Mouse (Mus musculus) heart, adult 2 months (tissue): ENCODE results near the gene Tcte1. TPM values are rescaled to one million over a fixed set of nuclear protein-coding genes. Genes with fewer than 3 reads are reported as not detected.

Experiments used
- DNase-seq, 2 experiments: peaks; one replicate each; pipeline ENCODE4 v3.0.0; 2021
- H3K27ac ChIP-seq: fragments of 200-600 bp; 2 replicates; pipeline ENCODE4 v1.8.1; 2022
- H3K27me3 ChIP-seq: fragments of 200-500 bp; 2 replicates; pipeline ENCODE4 v1.6.1; 2012; ENCODE audit warnings: mild to moderate bottlenecking, low read length, inconsistent platforms, mixed read lengths; ENCODE audit not compliant: control insufficient read depth, insufficient read depth
- H3K36me3 ChIP-seq: fragments of 200-500 bp; 2 replicates; pipeline ENCODE4 v1.6.1; 2012; ENCODE audit warnings: low read length, inconsistent platforms; ENCODE audit not compliant: control insufficient read depth, insufficient read depth
- H3K4me1 ChIP-seq: fragments of 200-500 bp; 2 replicates; pipeline ENCODE4 v1.6.1; 2011; ENCODE audit warnings: low read length; ENCODE audit not compliant: control insufficient read depth, insufficient read depth
- H3K4me3 ChIP-seq: fragments of 200-600 bp; 2 replicates; pipeline ENCODE4 v1.8.1; 2022
- H3K79me2 ChIP-seq: fragments of 200-500 bp; replicated peaks from 2 replicates; pipeline ENCODE4 v1.6.1; 2012; ENCODE audit warnings: mild to moderate bottlenecking, inconsistent platforms, low read length, moderate library complexity, mixed read lengths; ENCODE audit not compliant: control insufficient read depth, insufficient read depth
- H3K9ac ChIP-seq: fragments of 200-500 bp; 2 replicates; pipeline ENCODE4 v1.6.1; 2012; ENCODE audit warnings: low read depth, mild to moderate bottlenecking, control low read depth, inconsistent platforms, low read length, mixed read lengths
- CTCF ChIP-seq: fragments of 200-600 bp; IDR thresholded peaks from 2 replicates; pipeline ENCODE4 v1.8.1; 2022; ENCODE audit warnings: antibody characterized with exemption, mild to moderate bottlenecking, moderate library complexity
- EP300 ChIP-seq: fragments of 200-500 bp; IDR thresholded peaks from 2 replicates; pipeline ENCODE4 v1.6.1; 2011; ENCODE audit warnings: low read depth, low read length, control low read depth; ENCODE audit not compliant: insufficient read depth
- POLR2A ChIP-seq: fragments of 200-500 bp; IDR thresholded peaks from 2 replicates; pipeline ENCODE4 v1.6.1; 2011; ENCODE audit warnings: mild to moderate bottlenecking, low read depth, low read length, control low read depth; ENCODE audit not compliant: insufficient read depth
- WGBS: fragments of 180-500 bp; shearing (Covaris S2); methylation state at CpG from one replicate; pipeline ENCODE4 v1.1.7; 2018; 5-methylcytosine and 5-hydroxymethylcytosine counted together
- intact Hi-C: fragments of 180-260 bp; cut with DNase I; formaldehyde crosslinking; loops from one replicate; pipeline ENCODE4 v1.15.1; 2025
- polyA plus RNA-seq: library from polyadenylated mRNA; depleted of rRNA; stranded (reverse); fragments of >200 nt; gene quantifications from 2 replicates; pipeline ENCODE4 v1.2.3, GENCODE M21; 2012
- total RNA-seq, 2 experiments: library from RNA; stranded (reverse); gene quantifications; 2 replicates each; pipeline ENCODE4 v1.2.3; 2021

Tcte1 gene
- total and polyA plus RNA-seq, 3 experiments: 0.90 TPM; not detected in 2

- peak within 1 kb of the TSS; percentile 86 for H3K27ac ChIP-seq
- peak within 1 kb of the TSS; percentile 99 for H3K4me3 ChIP-seq
- H3K79me2 ChIP-seq: no peaks in the 10 kb centered on the region
- peak within 1 kb of the TSS; percentile 93 for H3K9ac ChIP-seq
- intact Hi-C loops: loop anchor here (1.0 kb wide), 1 partner anchor 8 kb away; no protein-coding TSS in a partner anchor
- under 1% methylated on average over 57 of the region's 61 CpGs for WGBS
- H3K27me3 ChIP-seq: no peaks in the 10 kb centered on the region
- H3K4me1 ChIP-seq: peaks cover 3% of the 10 kb centered on the region
- H3K36me3 ChIP-seq: peaks cover 3% of the 10 kb centered on the region; the same call in 1 of the 2 replicates
- TF ChIP-seq POLR2A (peak; percentile 75), CTCF (peak; percentile 95), EP300 (peak; percentile 83)
- peak; percentile 95 to 97 for DNase-seq
Observed at GRCm38 (mm10) chr17:45563655-45564530, 40.7 kb downstream of the Tcte1 start, which contains the start of gene Slc35b2. Gene Slc35b2 (plus strand): TSS chr17:45563874.

GRCm38 (mm10) chr17:45564531-45565084 is 41.4 kb downstream of the Tcte1 start:
- Histone ChIP-seq H3K79me2 (no peaks in the 10 kb centered on the region), H3K4me3 (peak overlapping the region; percentile 99), H3K36me3 (peaks cover 9% of the 10 kb centered on the region), H3K27ac (peak overlapping the region; percentile 86), H3K4me1 (peaks cover 3% of the 10 kb centered on the region), H3K27me3 (no peaks in the 10 kb centered on the region), H3K9ac (peak overlapping the region; percentile 93)
- no peak for DNase-seq
- intact Hi-C loops: loop anchor here (1.0 kb wide), 1 partner anchor 8 kb away; no protein-coding TSS in a partner anchor
- TF ChIP-seq CTCF (no peak), POLR2A (no peak), EP300 (no peak)
- 22% methylated on average over 17 of the region's 18 CpGs for WGBS

GRCm38 (mm10) chr17:45565103-45565502 is 41.9 kb downstream of the Tcte1 start:
- WGBS: 93% methylated on average over 11 of the region's 11 CpGs
- TF ChIP-seq POLR2A (no peak), CTCF (no peak), EP300 (no peak)
- DNase-seq: no peak
- intact Hi-C loops: no loop called here
- Histone ChIP-seq H3K27me3 (no peaks in the 10 kb centered on the region), H3K4me3 (no peak overlapping the region), H3K79me2 (no peaks in the 10 kb centered on the region), H3K36me3 (peaks cover 11% of the 10 kb centered on the region), H3K27ac (no peak overlapping the region), H3K4me1 (peaks cover 3% of the 10 kb centered on the region), H3K9ac (no peak overlapping the region)

GRCm38 (mm10) chr17:45566031-45566359 is 42.8 kb downstream of the Tcte1 start:
- Histone ChIP-seq H3K79me2 (no peaks in the 10 kb centered on the region), H3K9ac (no peak overlapping the region), H3K4me1 (peaks cover 3% of the 10 kb centered on the region), H3K27ac (no peak overlapping the region), H3K27me3 (no peaks in the 10 kb centered on the region), H3K36me3 (peaks cover 16% of the 10 kb centered on the region), H3K4me3 (no peak overlapping the region)
- 75% methylated on average over 1 of the region's 1 CpGs for WGBS
- TF ChIP-seq POLR2A: no peak
- TF ChIP-seq CTCF: no peak
- TF ChIP-seq EP300: no peak
- intact Hi-C loops: no loop called here
- DNase-seq: no peak

- intact Hi-C loops: no loop called here
- Histone ChIP-seq H3K4me3 (no peak overlapping the region), H3K27ac (no peak overlapping the region), H3K79me2 (no peaks in the 10 kb centered on the region), H3K27me3 (no peaks in the 10 kb centered on the region), H3K36me3 (peaks cover 17% of the 10 kb centered on the region), H3K9ac (no peak overlapping the region), H3K4me1 (peaks cover 3% of the 10 kb centered on the region)
- 65% methylated on average over 18 of the region's 18 CpGs for WGBS
- DNase-seq: no peak
- no peak for TF ChIP-seq CTCF
- no peak for TF ChIP-seq POLR2A
- TF ChIP-seq EP300: no peak
Observed at GRCm38 (mm10) chr17:45566360-45567161, 43.3 kb downstream of the Tcte1 start.
